Mouse (Mus musculus) lung, embryonic 15.5 days (tissue): ENCODE results near the gene Wars2. TPM values are rescaled to one million over a fixed set of nuclear protein-coding genes. Genes with fewer than 3 reads are reported as not detected.
A peak's percentile ranks its signal among the peaks of the same experiment; 100 is the strongest.

Source experiments
- ATAC-seq: fragments of 200-750 bp; cut with Nextera tagmentation; 2 replicates; pipeline ENCODE4 v1.8.0; 2017; ENCODE audit warnings: moderate number of reproducible peaks, borderline replicate concordance; ENCODE audit not compliant: low FRiP score, low TSS enrichment; ENCODE audit errors: extremely low read depth
- H3K27ac ChIP-seq: fragments of 300-500 bp; sonication (generic); 2 replicates; pipeline ENCODE4 v1.5.1; 2015; ENCODE audit warnings: moderate library complexity, mild to moderate bottlenecking, inconsistent platforms
- H3K27me3 ChIP-seq: fragments of 300-500 bp; sonication (generic); 2 replicates; pipeline ENCODE4 v1.6.1; 2015; ENCODE audit warnings: inconsistent platforms
- H3K36me3 ChIP-seq: fragments of 300-500 bp; sonication (generic); 2 replicates; pipeline ENCODE4 v1.6.1; 2015; ENCODE audit warnings: inconsistent platforms
- H3K4me1 ChIP-seq: fragments of 300-500 bp; sonication (generic); 2 replicates; pipeline ENCODE4 v1.6.1; 2015; ENCODE audit warnings: inconsistent platforms
- H3K4me2 ChIP-seq: fragments of 300-500 bp; sonication (generic); 2 replicates; pipeline ENCODE4 v1.6.1; 2015; ENCODE audit warnings: inconsistent platforms, mild to moderate bottlenecking, moderate library complexity
- H3K4me3 ChIP-seq: fragments of 300-500 bp; sonication (generic); 2 replicates; pipeline ENCODE4 v1.5.1; 2015; ENCODE audit warnings: mild to moderate bottlenecking, inconsistent platforms
- H3K9ac ChIP-seq: fragments of 300-500 bp; sonication (generic); 2 replicates; pipeline ENCODE4 v1.6.1; 2015; ENCODE audit warnings: inconsistent platforms
- H3K9me3 ChIP-seq: fragments of 300-500 bp; sonication (generic); 2 replicates; pipeline ENCODE4 v1.6.1; 2016; ENCODE audit warnings: inconsistent platforms
- WGBS: fragments of 180-500 bp; shearing (Covaris S2); methylation state at CpG from one replicate; pipeline ENCODE4 v1.1.7; 2015; 5-methylcytosine and 5-hydroxymethylcytosine counted together
- polyA plus RNA-seq: library from polyadenylated mRNA; unstranded; fragments of >200 nt; fragmentation: Nextera tagmentation; extraction: Ambion mirVana; gene quantifications from 2 replicates; pipeline ENCODE4 v1.2.1, GENCODE M21; 2015

The Wars2 gene
- polyA plus RNA-seq = 7.6 and 8.0 TPM in 2 replicates

- Histone ChIP-seq H3K9ac (peak within 1 kb of the TSS; percentile 73), H3K36me3 (no peaks in the 10 kb centered on the region), H3K4me3 (peak within 1 kb of the TSS; percentile 67), H3K4me1 (peaks cover 9% of the 10 kb centered on the region), H3K27ac (peak within 1 kb of the TSS; percentile 95), H3K9me3 (no peaks in the 10 kb centered on the region), H3K27me3 (no peaks in the 10 kb centered on the region), H3K4me2 (peak within 1 kb of the TSS; percentile 85)
- peak; percentile 100 for ATAC-seq
- WGBS = 1% methylated on average over 57 of the region's 57 CpGs
Observed at GRCm38 (mm10) chr3:99140940-99141854, at the start of gene Wars2. Gene Wars2, plus strand, starts transcription at chr3:99141068.

GRCm38 (mm10) chr3:99096816-99097215 lies 44.1 kb upstream of the Wars2 start:
- no peak overlapping the region for H3K4me2 ChIP-seq
- no peak for ATAC-seq
- H3K9ac ChIP-seq = no peak overlapping the region
- no peaks in the 10 kb centered on the region for H3K9me3 ChIP-seq
- WGBS = 61% methylated on average over 3 of the region's 3 CpGs
- H3K27me3 ChIP-seq = no peaks in the 10 kb centered on the region
- no peaks in the 10 kb centered on the region for H3K4me1 ChIP-seq
- H3K4me3 ChIP-seq = no peak overlapping the region
- no peak overlapping the region for H3K27ac ChIP-seq
- H3K36me3 ChIP-seq = no peaks in the 10 kb centered on the region

- no peaks in the 10 kb centered on the region for H3K9me3 ChIP-seq
- no peak for ATAC-seq
Observed at GRCm38 (mm10) chr3:99110353-99111213, 30.3 kb upstream of the Wars2 start.

GRCm38 (mm10) chr3:99111214-99111608 lies 29.7 kb upstream of the Wars2 start:
- ATAC-seq = no peak
- Histone ChIP-seq H3K4me1 (no peaks in the 10 kb centered on the region), H3K4me2 (no peak overlapping the region), H3K4me3 (no peak overlapping the region), H3K9me3 (no peaks in the 10 kb centered on the region), H3K9ac (no peak overlapping the region), H3K27ac (no peak overlapping the region), H3K36me3 (no peaks in the 10 kb centered on the region), H3K27me3 (no peaks in the 10 kb centered on the region)
- whole genome bisulfite sequencing = 69% methylated on average over 5 of the region's 5 CpGs

More at GRCm38 (mm10) chr3:99110353-99111213, 30.3 kb upstream of the Wars2 start:
- Histone ChIP-seq H3K27ac (no peak overlapping the region), H3K4me1 (no peaks in the 10 kb centered on the region), H3K4me3 (no peak overlapping the region), H3K4me2 (no peak overlapping the region), H3K27me3 (no peaks in the 10 kb centered on the region), H3K9ac (no peak overlapping the region), H3K36me3 (no peaks in the 10 kb centered on the region)
- WGBS = 44% methylated on average over 9 of the region's 9 CpGs

GRCm38 (mm10) chr3:99113266-99113837 lies 27.5 kb upstream of the Wars2 start:
- no peaks in the 10 kb centered on the region for H3K9me3 ChIP-seq
- no peak for ATAC-seq
- no peaks in the 10 kb centered on the region for H3K36me3 ChIP-seq
- H3K27ac ChIP-seq = no peak overlapping the region
- H3K4me3 ChIP-seq = no peak overlapping the region
- WGBS = 70% methylated on average over 7 of the region's 7 CpGs
- no peak overlapping the region for H3K9ac ChIP-seq
- no peaks in the 10 kb centered on the region for H3K27me3 ChIP-seq
- no peak overlapping the region for H3K4me2 ChIP-seq
- H3K4me1 ChIP-seq = no peaks in the 10 kb centered on the region

- no peak for ATAC-seq
- Histone ChIP-seq H3K27ac (no peak overlapping the region), H3K9me3 (no peaks in the 10 kb centered on the region), H3K4me1 (no peaks in the 10 kb centered on the region), H3K27me3 (no peaks in the 10 kb centered on the region), H3K4me2 (no peak overlapping the region), H3K9ac (no peak overlapping the region), H3K36me3 (no peaks in the 10 kb centered on the region), H3K4me3 (no peak overlapping the region)
- WGBS = 44% methylated on average over 2 of the region's 2 CpGs
Observed at GRCm38 (mm10) chr3:99120942-99121341, 19.9 kb upstream of the Wars2 start.

GRCm38 (mm10) chr3:99130521-99130920 lies 10.3 kb upstream of the Wars2 start:
- Histone ChIP-seq H3K36me3 (no peaks in the 10 kb centered on the region), H3K9ac (no peak overlapping the region), H3K27ac (no peak overlapping the region), H3K27me3 (no peaks in the 10 kb centered on the region), H3K9me3 (no peaks in the 10 kb centered on the region), H3K4me3 (no peak overlapping the region), H3K4me2 (no peak overlapping the region), H3K4me1 (no peaks in the 10 kb centered on the region)
- no peak for ATAC-seq
- 64% methylated on average over 1 of the region's 1 CpGs for WGBS

- Histone ChIP-seq H3K27ac (no peak overlapping the region), H3K4me3 (no peak overlapping the region), H3K27me3 (no peaks in the 10 kb centered on the region), H3K9me3 (no peaks in the 10 kb centered on the region), H3K9ac (no peak overlapping the region), H3K4me2 (no peak overlapping the region), H3K4me1 (no peaks in the 10 kb centered on the region), H3K36me3 (no peaks in the 10 kb centered on the region)
- ATAC-seq = no peak
- WGBS = 78% methylated on average over 4 of the region's 4 CpGs
Observed at GRCm38 (mm10) chr3:99131973-99132372, 8.9 kb upstream of the Wars2 start.

GRCm38 (mm10) chr3:99133913-99134312 lies 7.0 kb upstream of the Wars2 start:
- Histone ChIP-seq H3K4me1 (no peaks in the 10 kb centered on the region), H3K27me3 (no peaks in the 10 kb centered on the region), H3K4me3 (no peak overlapping the region), H3K9ac (no peak overlapping the region), H3K27ac (no peak overlapping the region), H3K9me3 (no peaks in the 10 kb centered on the region), H3K36me3 (no peaks in the 10 kb centered on the region), H3K4me2 (no peak overlapping the region)
- WGBS = 91% methylated on average over 4 of the region's 4 CpGs
- no peak for ATAC-seq

GRCm38 (mm10) chr3:99147886-99148285 lies 7.0 kb downstream of the Wars2 start:
- no peaks in the 10 kb centered on the region for H3K9me3 ChIP-seq
- no peak overlapping the region for H3K27ac ChIP-seq
- H3K4me2 ChIP-seq = no peak overlapping the region
- ATAC-seq = no peak
- no peak overlapping the region for H3K4me3 ChIP-seq
- 57% methylated on average over 3 of the region's 3 CpGs for WGBS
- H3K36me3 ChIP-seq = no peaks in the 10 kb centered on the region
- no peaks in the 10 kb centered on the region for H3K4me1 ChIP-seq
- no peak overlapping the region for H3K9ac ChIP-seq
- no peaks in the 10 kb centered on the region for H3K27me3 ChIP-seq

- 21% methylated on average over 3 of the region's 3 CpGs for WGBS
- H3K27me3 ChIP-seq = no peaks in the 10 kb centered on the region
- no peak for ATAC-seq
- H3K9ac ChIP-seq = no peak overlapping the region
- no peak overlapping the region for H3K4me2 ChIP-seq
- no peak overlapping the region for H3K27ac ChIP-seq
- H3K9me3 ChIP-seq = no peaks in the 10 kb centered on the region
- H3K4me3 ChIP-seq = no peak overlapping the region
- H3K4me1 ChIP-seq = no peaks in the 10 kb centered on the region
- no peaks in the 10 kb centered on the region for H3K36me3 ChIP-seq
Observed at GRCm38 (mm10) chr3:99149035-99149434, 8.2 kb downstream of the Wars2 start.
